Mouse (Mus musculus) hindbrain, embryonic 16.5 days (tissue): ENCODE data around the gene BC028528. TPM values are rescaled to one million over a fixed set of nuclear protein-coding genes. Genes with fewer than 3 reads are reported as not detected.
"Not testable (repeated sequence)": the region's sequence is repeated elsewhere in the genome, so short reads cannot be mapped to it uniquely, and the experiment has no call there.

Source experiments
- ATAC-seq: fragments of 200-750 bp; cut with Nextera tagmentation; 2 replicates; pipeline ENCODE4 v1.8.0; 2017; ENCODE audit warnings: moderate TSS enrichment, moderate library complexity
- H3K27ac ChIP-seq: fragments of 300-500 bp; sonication (generic); 2 replicates; pipeline ENCODE4 v1.5.1; 2014; ENCODE audit warnings: low read depth, mild to moderate bottlenecking, control low read depth, low read length, moderate library complexity
- H3K27me3 ChIP-seq: fragments of 300-500 bp; sonication (generic); replicated peaks from 2 replicates; pipeline ENCODE4 v1.6.1; 2014; ENCODE audit warnings: low read length; ENCODE audit not compliant: control insufficient read depth, insufficient read depth
- H3K36me3 ChIP-seq: fragments of 300-500 bp; sonication (generic); 2 replicates; pipeline ENCODE4 v1.6.1; 2014; ENCODE audit warnings: mild to moderate bottlenecking, low read length, moderate library complexity, mixed read lengths; ENCODE audit not compliant: control insufficient read depth, insufficient read depth
- H3K4me1 ChIP-seq: fragments of 300-500 bp; sonication (generic); 2 replicates; pipeline ENCODE4 v1.6.1; 2014; ENCODE audit warnings: low read depth, low read length; ENCODE audit not compliant: control insufficient read depth, insufficient read depth
- H3K4me2 ChIP-seq: fragments of 300-500 bp; sonication (generic); 2 replicates; pipeline ENCODE4 v1.6.1; 2014; ENCODE audit warnings: mild to moderate bottlenecking, low read length, control low read depth, moderate library complexity
- H3K4me3 ChIP-seq: fragments of 300-500 bp; sonication (generic); 2 replicates; pipeline ENCODE4 v1.5.1; 2014; ENCODE audit warnings: mild to moderate bottlenecking, low read length, control low read depth, moderate library complexity
- H3K9ac ChIP-seq: fragments of 300-500 bp; sonication (generic); 2 replicates; pipeline ENCODE4 v1.6.1; 2014; ENCODE audit warnings: low read depth, mild to moderate bottlenecking, control low read depth, low read length, moderate library complexity
- H3K9me3 ChIP-seq: fragments of 300-500 bp; sonication (generic); 2 replicates; pipeline ENCODE4 v1.6.1; 2014; ENCODE audit warnings: mild to moderate bottlenecking, low read length, moderate library complexity; ENCODE audit not compliant: control insufficient read depth
- WGBS: fragments of 180-500 bp; shearing (Covaris S2); extraction: QIAGEN DNeasy Blood & Tissue Kit; methylation state at CpG from one replicate; pipeline ENCODE4 v1.1.7; 2014; 5-methylcytosine and 5-hydroxymethylcytosine counted together
- polyA plus RNA-seq: library from polyadenylated mRNA; unstranded; fragments of >200 nt; fragmentation: Nextera tagmentation; extraction: Ambion mirVana; gene quantifications from 2 replicates; pipeline ENCODE4 v1.2.1, GENCODE M21; 2015

BC028528 gene
- polyA plus RNA-seq, 1 experiment from 2014 or later = 17.2 TPM

DNA sequence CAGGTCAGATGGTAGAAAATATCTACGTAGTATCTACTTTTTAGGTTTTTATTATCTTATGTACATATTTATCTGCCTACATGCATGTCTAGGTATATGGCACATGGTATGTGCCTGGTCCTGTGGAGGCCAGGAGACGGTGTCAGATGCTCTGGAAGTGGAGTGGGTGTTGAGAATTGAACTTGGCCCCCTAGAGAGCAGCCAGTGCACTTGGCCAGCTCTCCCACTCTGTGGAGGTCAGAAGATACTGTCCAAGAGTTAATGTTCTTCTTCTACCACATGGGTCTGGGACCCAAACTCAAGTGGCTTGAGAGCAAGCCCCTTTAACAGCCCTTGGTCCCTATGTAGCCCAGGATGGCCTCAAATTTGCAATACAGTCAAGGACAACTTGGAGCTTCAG is 24.4 kb downstream of the BC028528 start:
- Histone ChIP-seq H3K9ac (no peak overlapping the region), H3K4me2 (no peak overlapping the region), H3K27me3 (no peaks in the 10 kb centered on the region), H3K4me1 (peaks cover 10% of the 10 kb centered on the region), H3K4me3 (no peak overlapping the region), H3K36me3 (peaks cover 6% of the 10 kb centered on the region; the same call in 1 of the 2 replicates), H3K27ac (no peak overlapping the region), H3K9me3 (no peaks in the 10 kb centered on the region)
- ATAC-seq = no peak
- 93% methylated on average over 2 of the region's 2 CpGs for WGBS

- Histone ChIP-seq H3K27ac (no peak overlapping the region), H3K9ac (no peak overlapping the region), H3K36me3 (peaks cover 6% of the 10 kb centered on the region; the same call in 1 of the 2 replicates), H3K4me3 (no peak overlapping the region), H3K4me1 (peaks cover 5% of the 10 kb centered on the region), H3K9me3 (no peaks in the 10 kb centered on the region), H3K27me3 (no peaks in the 10 kb centered on the region), H3K4me2 (no peak overlapping the region)
- 90% methylated on average over 5 of the region's 5 CpGs for whole genome bisulfite sequencing
- ATAC-seq = no peak
Measured at GRCm38 (mm10) chr3:95866071-95866470, 25.7 kb downstream of the BC028528 start.

DNA sequence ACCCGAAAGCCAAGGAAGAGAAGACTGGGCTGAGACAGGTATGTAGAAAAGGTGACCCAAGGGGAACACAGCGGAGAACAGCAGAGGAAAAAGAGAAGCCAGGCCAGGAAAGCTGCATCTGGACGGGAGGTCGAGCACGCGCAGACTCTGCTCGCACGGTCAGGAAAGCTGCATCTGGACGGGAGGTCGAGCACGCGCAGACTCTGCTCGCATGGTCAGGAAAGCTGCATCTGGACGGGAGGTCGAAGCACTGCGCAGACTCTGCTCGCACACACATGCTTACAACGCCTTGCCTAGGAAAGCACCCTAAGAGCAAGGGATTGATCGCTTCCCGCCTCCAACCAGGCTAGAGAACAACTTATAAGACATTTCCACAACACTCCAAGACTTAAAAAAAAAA is 26.2 kb downstream of the BC028528 start:
- ATAC-seq = no peak
- Histone ChIP-seq H3K27me3 (no peaks in the 10 kb centered on the region), H3K9ac (no peak overlapping the region), H3K4me3 (no peak overlapping the region), H3K4me1 (peaks cover 3% of the 10 kb centered on the region), H3K36me3 (peaks cover 6% of the 10 kb centered on the region; the same call in 1 of the 2 replicates), H3K27ac (no peak overlapping the region), H3K4me2 (no peak overlapping the region), H3K9me3 (no peaks in the 10 kb centered on the region)
- 89% methylated on average over 20 of the region's 20 CpGs for WGBS

- H3K4me1 ChIP-seq = no peaks in the 10 kb centered on the region
- H3K9ac ChIP-seq = no peak overlapping the region
- H3K27me3 ChIP-seq = no peaks in the 10 kb centered on the region
- no peak overlapping the region for H3K27ac ChIP-seq
- WGBS = 87% methylated on average over 5 of the region's 5 CpGs
- no peak overlapping the region for H3K4me3 ChIP-seq
- H3K36me3 ChIP-seq = peaks cover 6% of the 10 kb centered on the region; the same call in 1 of the 2 replicates
- no peak overlapping the region for H3K4me2 ChIP-seq
- ATAC-seq = no peak
- no peaks in the 10 kb centered on the region for H3K9me3 ChIP-seq
Measured at GRCm38 (mm10) chr3:95865050-95865449, 26.8 kb downstream of the BC028528 start.

DNA sequence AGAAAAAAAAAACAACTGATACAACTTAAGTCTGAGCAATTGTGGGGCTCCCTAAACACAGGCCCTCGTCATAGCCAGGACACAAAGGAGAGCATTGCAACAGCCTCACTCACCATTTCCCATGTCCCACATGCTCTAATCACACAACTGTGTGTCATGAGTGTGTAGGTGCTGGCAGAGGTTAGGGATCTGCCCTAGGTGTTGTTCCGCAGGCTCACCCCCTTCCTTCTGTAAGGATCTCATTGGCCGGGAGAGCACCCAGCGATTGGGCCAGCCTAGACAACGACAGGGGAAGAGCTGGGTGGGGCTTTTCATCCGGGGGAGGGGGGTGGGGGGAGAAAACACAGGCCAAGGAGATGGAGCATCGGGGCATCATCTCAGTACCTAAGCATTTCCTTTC is 28.2 kb downstream of the BC028528 start:
- no peaks in the 10 kb centered on the region for H3K9me3 ChIP-seq
- WGBS = 86% methylated on average over 7 of the region's 7 CpGs
- no peak for ATAC-seq
- no peak overlapping the region for H3K4me3 ChIP-seq
- H3K27ac ChIP-seq = no peak overlapping the region
- H3K27me3 ChIP-seq = no peaks in the 10 kb centered on the region
- H3K36me3 ChIP-seq = peaks cover 4% of the 10 kb centered on the region; the same call in 1 of the 2 replicates
- no peak overlapping the region for H3K9ac ChIP-seq
- H3K4me2 ChIP-seq = no peak overlapping the region
- no peaks in the 10 kb centered on the region for H3K4me1 ChIP-seq

DNA sequence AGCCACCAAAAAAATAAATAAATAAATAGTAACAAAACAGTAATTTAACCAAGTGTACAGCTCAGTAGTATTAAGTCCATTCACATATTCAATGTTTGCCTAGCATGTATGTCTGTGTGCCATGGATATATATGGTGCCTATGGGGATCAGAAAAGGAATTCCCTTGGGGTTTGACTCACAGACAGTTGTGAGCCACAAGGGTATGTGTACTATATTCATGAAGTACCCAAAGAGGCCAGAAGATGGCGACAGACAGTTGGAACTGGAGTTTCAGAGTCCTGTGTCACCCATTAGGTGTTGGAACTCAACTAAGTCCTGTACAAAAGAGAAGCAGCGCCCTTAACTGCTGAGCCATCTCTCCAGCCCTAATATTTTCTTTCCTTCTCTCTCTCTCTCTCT is 30.0 kb downstream of the BC028528 start:
- 0 out of 2 replicates have a peak, but pooled peaks have one; percentile 63 for ATAC-seq
- Histone ChIP-seq H3K4me3 (no peak overlapping the region), H3K4me2 (no peak overlapping the region), H3K9me3 (no peaks in the 10 kb centered on the region), H3K27ac (no peak overlapping the region), H3K4me1 (no peaks in the 10 kb centered on the region), H3K27me3 (no peaks in the 10 kb centered on the region), H3K9ac (no peak overlapping the region), H3K36me3 (peaks cover 4% of the 10 kb centered on the region; the same call in 1 of the 2 replicates)
- 35% methylated on average over 2 of the region's 2 CpGs for WGBS

DNA sequence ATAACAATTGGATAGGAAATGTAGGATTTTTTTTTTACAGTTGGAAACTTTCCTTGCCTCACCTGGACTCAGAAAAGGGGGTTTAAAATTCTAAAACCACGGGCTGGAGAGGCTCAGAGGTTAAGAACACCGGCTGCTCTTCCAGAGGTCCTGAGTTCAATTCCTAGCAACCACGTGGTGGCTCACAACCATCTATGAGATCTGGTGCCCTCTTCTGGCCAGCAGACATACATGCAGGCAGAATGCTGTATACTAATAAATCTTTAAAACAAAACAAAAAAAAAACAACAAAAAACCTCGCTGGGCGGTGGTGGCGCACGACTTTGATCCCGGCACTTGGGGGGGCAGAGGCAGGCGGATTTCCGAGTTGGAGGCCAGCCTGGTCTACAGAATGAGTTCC is 30.6 kb downstream of the BC028528 start:
- WGBS = 77% methylated on average over 10 of the region's 10 CpGs
- peaks cover 1% of the 10 kb centered on the region; the same call in 1 of the 2 replicates for H3K4me1 ChIP-seq
- H3K4me3 ChIP-seq = no peak overlapping the region
- H3K9me3 ChIP-seq = no peaks in the 10 kb centered on the region
- H3K9ac ChIP-seq = no peak overlapping the region
- H3K36me3 ChIP-seq = peaks cover 4% of the 10 kb centered on the region; the same call in 1 of the 2 replicates
- H3K27ac ChIP-seq = no peak overlapping the region
- H3K27me3 ChIP-seq = no peaks in the 10 kb centered on the region
- H3K4me2 ChIP-seq = no peak overlapping the region
- no peak for ATAC-seq

DNA sequence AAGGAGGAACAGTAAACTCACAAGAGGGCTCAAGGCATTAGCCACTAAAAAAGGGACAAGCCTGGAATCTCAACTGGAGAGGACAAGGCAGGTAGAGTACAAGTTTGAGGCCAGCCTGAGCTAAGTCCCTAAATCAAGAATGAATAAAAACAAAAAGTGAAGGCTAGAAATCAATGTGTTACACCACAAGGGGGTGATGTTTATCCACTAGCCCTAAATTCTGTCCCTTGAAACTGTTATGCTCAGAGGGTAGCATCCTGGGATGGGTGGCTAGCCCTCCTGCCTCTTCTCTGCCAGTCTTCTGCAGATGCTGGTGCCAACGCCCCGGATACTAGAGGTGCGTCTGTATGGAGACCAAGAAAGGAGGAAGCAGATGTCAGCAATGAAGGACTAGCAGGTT is 31.5 kb downstream of the BC028528 start:
- WGBS = 90% methylated on average over 3 of the region's 3 CpGs

DNA sequence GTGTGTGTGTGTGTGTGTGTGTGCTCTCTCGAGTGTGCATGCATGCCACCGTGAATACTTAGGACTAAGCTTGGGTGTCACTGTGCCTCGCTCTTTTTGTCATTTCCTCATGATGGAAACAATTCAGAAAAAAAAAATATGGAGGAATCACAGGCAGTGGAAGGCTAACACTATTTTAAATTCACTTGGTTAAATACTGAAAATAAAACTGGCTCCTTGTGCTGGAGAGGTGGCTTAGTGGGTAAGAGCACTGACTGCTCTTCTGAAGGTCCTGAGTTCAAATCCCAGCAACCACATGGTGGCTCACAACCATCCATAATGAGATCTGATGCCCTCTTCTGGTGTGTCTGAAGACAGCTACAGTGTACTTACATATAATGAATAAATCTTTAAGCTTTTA is 33.5 kb downstream of the BC028528 start:
- not testable (repeated sequence) for ATAC-seq, H3K9ac ChIP-seq, H3K27me3 ChIP-seq, H3K4me1 ChIP-seq, H3K9me3 ChIP-seq, H3K4me2 ChIP-seq, H3K27ac ChIP-seq, H3K36me3 ChIP-seq, H3K4me3 ChIP-seq
- 82% methylated on average over 3 of the region's 3 CpGs for whole genome bisulfite sequencing

More for the DNA sequence above, 31.5 kb downstream of the BC028528 start:
- peaks cover 4% of the 10 kb centered on the region; the same call in 1 of the 2 replicates for H3K36me3 ChIP-seq
- ATAC-seq = no peak
- H3K4me2 ChIP-seq = no peak overlapping the region
- H3K27ac ChIP-seq = no peak overlapping the region
- no peak overlapping the region for H3K9ac ChIP-seq
- no peak overlapping the region for H3K4me3 ChIP-seq
- H3K27me3 ChIP-seq = no peaks in the 10 kb centered on the region
- no peaks in the 10 kb centered on the region for H3K9me3 ChIP-seq
- H3K4me1 ChIP-seq = peaks cover 2% of the 10 kb centered on the region; the same call in 1 of the 2 replicates

GRCm38 (mm10) chr3:95857050-95857449 is 34.8 kb downstream of the BC028528 start:
- H3K9ac ChIP-seq, H3K9me3 ChIP-seq, H3K4me3 ChIP-seq, H3K36me3 ChIP-seq, ATAC-seq, H3K27me3 ChIP-seq, H3K27ac ChIP-seq, H3K4me2 ChIP-seq, H3K4me1 ChIP-seq: not testable (repeated sequence)
- WGBS = 87% methylated on average over 1 of the region's 1 CpGs
